Mouse (Mus musculus) megakaryocyte-erythroid progenitor cell, adult 5-6 weeks (primary cell): ENCODE measurements around the gene Agrp. TPM values are rescaled to one million over a fixed set of nuclear protein-coding genes. Genes with fewer than 3 reads are reported as not detected.
A peak's percentile ranks its signal among the peaks of the same experiment; 100 is the strongest.

ENCODE experiments used
- ATAC-seq: replicated peaks from 2 replicates; pipeline ENCODE4 v1.8.0; 2016; ENCODE audit warnings: mild to moderate bottlenecking, inconsistent platforms; ENCODE audit not compliant: severe bottlenecking, poor library complexity, low FRiP score, low TSS enrichment
- total RNA-seq, 2 experiments: library from RNA; stranded (forward) in 1 of 2; stranded (reverse) in 1 of 2; fragments of 200-1000, 215-1000 nt in 1 of 2; fragments of >200 nt in 1 of 2; fragmentation: Nextera tagmentation in 1 of 2; gene quantifications; 2 replicates each; pipeline ENCODE4 v1.2.3; 2014 to 2017

The Agrp gene
- total RNA-seq (2014; fragmentation: Nextera tagmentation) (not detected in 2 replicates), total RNA-seq (2017) (not detected in 2 replicates)

DNA sequence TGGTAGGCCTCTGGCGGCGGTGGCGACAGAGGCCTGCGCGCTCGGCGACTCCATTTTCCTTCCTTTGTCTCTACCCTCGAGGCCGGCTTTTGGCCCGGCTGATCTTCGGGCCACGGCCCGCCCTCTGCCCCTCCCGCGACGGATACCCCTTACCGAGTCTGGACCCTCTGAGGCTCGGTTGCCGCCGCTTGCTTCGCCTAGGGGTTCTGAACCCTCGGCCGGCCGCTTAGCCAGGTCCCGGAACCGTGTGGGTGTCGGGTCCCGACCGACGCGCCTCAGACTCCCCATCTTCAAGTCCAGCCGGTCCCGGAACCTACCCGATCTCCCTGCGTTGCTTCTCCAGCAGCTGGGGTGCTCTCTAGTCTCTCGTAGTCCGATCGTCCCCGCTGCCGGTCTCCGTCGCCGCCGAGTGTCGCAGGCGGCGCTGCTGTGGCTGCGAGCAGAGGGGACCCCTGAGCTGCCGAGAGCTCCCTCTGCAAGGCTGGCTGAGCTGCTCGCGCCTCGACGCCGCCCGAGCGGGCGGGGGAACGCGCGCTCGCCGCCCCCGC is at the start of gene Agrp:
Gene Agrp, minus strand, starts transcription at position 431 of the 548 bp plus-strand sequence.
- no peak; the same call in 1 of the 2 replicates for ATAC-seq

DNA sequence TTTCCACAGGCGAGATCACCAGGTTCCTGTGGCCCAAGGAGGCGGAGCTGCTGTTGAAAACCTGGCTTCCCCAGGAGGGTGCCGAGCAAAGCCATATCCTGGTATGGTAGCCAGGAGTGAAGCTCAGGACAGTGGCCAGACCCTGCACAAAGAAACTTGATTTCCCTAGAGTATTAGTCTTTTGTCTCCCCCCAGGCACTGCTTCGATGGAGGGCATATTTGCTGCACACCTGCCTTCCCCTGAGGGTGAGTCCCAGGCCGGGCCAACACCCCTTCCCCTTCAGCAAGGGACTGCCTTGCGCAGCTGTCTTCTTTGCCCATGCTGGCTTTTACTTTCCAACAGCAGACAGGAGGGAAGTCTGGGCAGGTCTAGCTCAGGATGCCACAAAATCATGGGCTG is 49.4 kb upstream of the Agrp start:
- 0 out of 2 replicates have a peak, but pooled peaks have one; percentile 4 for ATAC-seq

DNA sequence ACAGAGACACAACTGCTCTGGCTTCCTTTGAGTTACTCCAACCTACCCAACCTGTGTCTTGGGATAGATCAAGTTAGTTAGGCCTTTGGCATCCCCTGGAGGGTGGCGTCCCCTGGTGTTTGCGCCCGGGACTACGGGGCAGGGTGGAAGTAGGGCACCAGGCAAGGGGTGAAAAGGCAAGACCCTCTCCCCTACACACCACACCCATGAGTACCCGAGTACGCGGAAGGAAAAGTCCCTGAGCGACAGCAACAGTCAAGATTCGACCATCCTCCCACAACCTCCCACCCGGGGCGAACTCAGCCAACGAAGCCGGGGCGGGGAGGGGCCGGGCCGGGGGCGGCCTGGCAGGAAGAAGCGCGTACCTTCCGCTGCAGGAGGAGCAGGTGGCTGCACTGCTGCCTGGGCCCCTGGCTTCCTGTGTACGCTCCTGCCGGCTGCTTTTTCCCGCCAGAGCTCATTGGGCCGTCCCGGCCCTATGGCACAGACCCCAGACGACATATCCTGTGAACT is 48.7 kb upstream of the Agrp start, which contains the start of gene Carmil2:
Gene Carmil2, plus strand, starts transcription at position 479 of the 513 bp plus-strand sequence.
- peak; percentile 66; the same call in 1 of the 2 replicates for ATAC-seq

DNA sequence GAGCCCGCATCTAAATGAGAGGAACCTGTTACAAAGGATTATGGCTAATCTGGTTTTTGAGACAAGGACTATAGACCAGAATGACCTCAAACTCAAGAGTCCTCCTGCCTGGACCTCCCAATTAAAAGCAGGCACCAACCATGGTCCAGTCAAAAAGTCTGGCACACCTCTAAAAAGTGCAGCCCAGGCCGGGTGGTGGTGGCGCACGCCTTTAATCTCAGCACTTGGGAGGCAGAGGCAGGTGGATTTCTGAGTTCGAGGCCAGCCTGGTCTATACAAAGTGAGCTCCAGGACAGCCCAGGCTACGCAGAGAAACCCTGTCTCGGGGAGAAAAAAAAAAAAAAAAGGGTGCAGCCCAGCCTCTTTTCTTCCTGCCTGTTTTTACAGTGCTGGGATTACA is 48.1 kb upstream of the Agrp start:
- ATAC-seq, result no peak

DNA sequence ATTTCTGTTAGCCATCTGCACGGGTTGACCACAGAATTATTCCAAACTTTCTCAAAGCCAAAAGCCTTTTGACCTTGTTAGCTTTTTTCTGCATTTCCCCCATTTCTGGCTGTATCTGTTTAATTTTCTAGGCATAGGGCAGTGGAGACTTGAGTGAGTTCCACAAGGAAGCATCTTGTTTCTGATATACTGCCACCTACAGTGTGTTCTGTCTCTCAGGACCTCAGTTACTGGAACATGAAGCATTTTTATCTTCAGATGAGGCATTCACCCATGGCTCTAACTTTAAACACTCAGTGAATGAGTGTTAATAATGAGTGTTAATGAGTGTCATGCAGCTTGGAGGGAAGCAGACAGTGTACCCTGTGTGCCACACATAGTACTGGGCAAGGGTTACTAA is 40.7 kb upstream of the Agrp start:
- ATAC-seq, result no peak

DNA sequence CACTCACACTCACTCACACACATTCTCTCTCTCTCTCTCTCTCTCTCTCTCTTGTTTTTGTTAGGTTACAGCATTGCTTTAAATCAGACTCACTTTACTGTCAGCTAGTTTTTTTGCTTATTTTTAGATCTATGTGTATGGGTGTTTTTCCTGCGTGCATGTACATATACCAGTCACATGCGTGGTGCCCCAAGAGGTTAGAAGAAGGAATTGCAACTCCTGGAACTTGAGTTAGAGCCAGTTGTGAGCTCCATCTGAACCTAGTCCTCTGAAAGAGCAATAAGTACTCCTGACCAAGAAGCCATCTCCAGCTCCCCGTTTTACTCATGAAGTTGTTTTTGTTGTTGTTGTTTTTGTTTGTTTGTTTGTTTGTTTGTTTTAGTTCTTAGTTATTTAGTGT is 24.0 kb upstream of the Agrp start:
- peak; percentile 82 for ATAC-seq

DNA sequence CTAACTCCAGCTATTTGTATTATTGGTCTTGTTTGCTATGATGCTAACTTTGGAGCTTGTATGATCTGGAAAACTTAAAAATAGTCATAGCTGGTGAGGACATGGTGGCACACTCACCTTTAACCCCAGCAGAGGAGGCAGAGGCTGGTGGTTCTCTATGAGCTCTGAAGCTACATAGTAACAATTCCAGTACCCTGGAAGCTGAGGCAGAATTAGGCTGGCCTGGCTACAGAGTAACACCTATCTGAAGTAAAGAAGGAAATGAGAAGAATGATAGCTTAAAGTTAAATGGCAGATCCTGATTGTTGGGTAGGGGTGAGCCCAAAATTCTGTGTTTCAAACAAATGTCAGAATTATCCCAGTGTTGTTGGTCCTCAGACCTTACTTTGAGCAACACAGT is 20.4 kb upstream of the Agrp start:
- ATAC-seq, result no peak

DNA sequence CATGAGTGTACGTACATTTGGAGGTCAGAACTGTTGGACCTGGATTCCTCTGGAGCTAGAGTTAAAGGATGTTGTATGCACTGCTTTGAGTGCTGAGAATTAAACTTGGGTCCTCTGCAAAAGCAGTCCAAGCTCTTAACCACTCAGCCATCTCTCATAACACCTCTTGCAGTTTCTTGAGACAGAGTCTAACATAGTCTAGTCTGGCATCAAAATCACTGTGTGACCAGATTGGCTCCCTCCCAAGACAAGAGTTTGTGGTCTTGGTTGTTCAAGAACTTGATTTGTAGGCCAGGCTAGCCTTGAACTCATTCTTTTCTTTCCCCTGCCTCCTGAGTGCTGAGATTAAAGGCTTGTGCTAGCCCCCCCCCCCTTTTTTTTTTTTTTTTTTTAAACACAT is 11.7 kb upstream of the Agrp start:
- ATAC-seq, result no peak

DNA sequence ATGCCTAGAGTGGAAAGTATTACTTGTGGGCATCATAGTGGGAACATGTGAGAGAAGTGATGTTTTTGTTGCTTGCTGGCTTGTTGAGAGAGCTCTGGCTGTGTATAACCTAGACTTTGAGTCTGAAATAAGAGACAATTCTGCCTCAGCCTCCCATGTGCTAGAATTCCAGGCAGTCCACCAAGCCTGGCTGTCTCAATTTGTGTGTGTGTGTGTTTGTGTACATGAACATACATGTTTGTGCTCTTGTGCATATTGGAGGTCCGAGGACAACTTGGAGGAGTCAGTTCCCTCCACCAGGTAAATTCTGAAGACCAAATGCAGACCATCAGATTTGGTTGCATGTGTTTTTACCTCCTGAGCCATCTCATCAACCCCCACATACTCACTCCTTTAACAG is 8.0 kb upstream of the Agrp start:
- ATAC-seq, result no peak

DNA sequence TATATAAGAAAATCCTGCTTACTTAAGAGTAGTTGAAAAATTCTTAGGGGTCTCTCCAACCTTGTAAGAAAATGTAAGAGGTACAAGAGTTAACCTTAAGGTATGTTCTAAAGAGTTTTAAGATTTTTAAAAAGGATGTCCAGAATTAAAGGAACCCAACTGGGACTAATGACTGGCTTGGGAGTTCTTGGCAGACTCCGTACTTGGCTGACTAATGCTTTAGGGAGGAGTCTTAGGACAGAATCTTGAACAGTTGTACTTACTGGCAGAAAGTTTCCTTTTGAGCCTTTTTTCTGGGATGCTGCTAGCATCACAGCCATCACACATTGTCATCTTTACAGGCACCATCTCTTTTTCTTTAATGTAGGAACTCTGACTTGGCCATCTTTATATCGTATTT is 3.3 kb upstream of the Agrp start:
- ATAC-seq, result no peak

DNA sequence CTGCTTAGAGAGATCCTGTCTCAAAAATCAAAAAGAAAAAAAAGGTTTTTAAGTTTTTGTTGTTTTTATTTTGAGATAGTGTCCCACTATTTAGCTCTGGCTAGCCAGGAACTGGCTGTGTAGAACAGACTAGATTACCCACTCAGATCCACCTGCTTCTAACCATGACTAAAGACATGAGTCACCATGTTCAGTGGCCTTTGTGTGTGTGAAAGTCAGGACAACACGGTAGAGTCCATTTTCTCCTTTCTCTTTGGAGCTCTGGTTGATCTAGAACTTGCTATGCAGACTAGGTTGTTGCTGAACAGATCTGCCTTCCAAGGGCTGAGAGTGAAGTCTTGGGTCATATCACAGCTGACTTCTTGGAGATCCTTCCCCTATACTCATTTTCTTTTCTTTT is 2.6 kb upstream of the Agrp start:
- ATAC-seq, result no peak

DNA sequence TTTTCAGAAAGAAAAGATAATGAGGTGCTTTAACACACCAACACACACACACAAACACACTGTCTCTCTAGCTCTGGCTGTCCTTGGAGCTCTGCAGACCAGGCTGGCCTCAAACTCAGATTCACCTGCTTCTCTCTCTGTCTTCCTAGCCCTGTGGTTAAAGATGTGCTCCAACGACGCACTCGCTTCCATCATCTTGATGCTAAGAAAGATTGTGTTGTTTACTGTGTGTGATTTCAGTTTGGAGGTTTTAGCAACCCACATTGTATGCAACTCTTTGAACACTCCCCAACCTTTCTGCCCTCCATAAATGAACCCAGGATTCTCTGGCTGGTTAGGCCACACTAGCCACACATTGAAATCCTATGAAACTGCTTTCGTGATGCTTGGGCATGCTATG is 1.3 kb upstream of the Agrp start:
- no peak for ATAC-seq

DNA sequence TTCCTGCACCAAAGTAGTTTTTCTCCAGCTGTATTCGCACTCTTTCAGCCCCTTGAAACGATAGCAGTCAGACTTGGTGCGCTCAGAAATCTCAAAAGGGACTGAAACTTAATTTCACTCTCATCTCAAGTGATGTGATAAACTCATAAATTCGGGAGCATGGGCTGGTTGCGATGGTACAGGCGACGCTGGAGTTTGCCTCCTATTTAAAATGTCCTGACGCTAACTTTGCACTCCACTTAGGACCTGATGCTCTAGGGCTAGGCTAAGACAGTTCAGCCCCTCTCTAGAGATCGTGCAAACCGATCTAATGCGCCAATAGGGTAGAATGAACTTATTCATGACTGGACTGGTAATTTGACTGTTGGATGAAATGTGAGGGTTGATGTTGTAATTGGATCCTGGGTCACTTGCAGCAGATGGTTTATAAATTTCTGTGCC is 428 bp upstream of the Agrp start:
- ATAC-seq, result 0 out of 2 replicates have a peak, but pooled peaks have one; percentile 26

DNA sequence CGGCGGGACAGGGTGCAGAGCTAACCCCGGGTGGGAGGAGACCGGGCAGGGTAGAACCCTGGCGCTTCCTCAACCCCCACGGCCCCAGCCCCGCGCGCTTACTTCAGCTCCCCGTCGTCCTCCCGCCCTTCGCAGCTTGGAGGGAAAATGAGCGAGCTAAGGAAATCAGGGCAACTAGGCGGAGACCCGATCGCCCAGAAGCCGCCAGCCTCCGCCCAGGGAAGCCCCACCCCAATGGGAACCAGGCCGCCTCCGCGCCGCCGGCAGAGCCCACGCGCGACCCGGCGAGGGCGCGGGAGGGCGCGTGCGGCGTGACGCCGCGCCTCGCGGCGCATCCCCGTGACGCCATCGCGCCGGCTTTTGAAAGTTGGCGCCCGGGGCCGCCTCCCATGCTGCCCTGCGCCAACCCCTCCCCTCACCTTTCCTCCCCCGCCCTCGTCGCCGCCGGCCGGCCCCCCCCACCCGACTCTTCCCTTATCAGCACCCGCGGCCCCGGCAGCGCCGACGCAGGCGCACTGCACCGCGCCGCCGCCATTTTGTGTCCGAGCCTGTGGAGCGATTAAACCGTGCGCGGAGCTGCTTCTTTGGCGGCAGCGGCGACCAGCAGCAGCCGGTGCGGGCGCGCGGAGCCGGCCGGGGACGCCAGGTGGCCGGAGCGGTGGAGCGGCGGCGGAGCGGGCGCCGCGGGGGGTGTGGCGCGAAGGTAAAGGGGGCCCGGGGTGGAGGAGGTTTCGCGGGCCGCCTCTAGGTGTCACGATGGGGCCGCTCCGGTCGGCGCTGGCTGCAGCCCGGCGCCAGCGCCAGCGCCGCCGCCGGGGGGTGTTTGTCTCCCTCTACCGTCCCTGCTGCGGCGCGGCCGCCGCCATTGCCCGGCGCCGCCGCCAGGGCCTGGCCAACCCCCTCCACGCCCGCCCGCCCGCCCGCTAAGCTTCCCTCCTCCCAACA is 903 bp downstream of the Agrp start, which contains the start of gene Ctcf:
Gene Ctcf, plus strand, starts transcription at position 551 of the 945 bp plus-strand sequence.
- peak; percentile 53 for ATAC-seq

DNA sequence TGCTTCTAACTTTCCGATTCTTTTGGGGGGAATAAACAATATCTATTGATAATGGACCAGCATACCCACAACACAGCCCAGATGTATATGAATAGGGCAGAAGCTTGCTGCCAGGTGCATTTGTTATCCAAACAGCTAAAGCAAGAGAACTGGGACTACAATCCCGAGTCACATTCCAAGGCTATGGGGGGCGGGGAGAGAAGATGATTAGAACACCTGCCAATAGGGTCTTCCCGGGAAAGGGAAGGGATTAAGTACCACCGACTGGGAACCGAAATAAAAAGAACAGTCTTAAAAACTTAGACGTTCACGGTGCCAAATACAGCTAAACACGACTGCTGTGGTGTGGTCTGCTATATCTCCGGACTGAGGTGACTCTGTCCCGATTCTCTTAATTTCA is 1.7 kb downstream of the Agrp start:
- ATAC-seq, result no peak; the same call in 1 of the 2 replicates

DNA sequence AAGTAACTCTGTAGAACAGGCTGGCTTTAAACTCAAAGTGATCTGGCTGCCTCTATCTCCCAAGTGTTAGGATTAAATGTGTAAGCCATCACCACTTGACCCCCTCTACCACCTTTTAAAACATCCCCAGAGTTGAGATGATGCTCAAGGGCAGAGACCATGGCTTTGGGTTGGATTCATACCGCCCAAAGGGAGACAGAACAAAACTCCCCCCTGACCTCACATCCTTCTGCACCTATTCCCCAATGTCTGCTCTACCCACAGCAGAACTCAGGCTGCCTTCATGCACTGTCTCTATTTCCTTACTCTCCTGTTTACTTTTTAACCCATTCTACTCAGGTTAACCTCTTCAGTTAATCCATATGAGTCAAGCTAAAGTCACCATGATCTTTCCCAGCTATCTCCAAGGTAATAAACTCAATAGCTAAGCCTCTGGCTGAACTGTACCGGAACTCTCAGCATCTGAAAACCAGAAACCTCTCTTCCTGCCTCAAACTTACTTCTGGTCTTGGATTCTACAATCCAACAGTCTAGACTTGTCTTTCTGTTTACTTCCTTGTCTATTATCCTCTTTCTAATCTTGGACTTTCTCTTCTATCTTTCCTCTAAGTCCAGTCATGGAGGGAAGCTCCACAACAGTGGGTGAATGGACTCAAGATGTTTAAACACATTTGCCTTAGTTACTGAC is 2.3 kb downstream of the Agrp start:
- no peak for ATAC-seq

DNA sequence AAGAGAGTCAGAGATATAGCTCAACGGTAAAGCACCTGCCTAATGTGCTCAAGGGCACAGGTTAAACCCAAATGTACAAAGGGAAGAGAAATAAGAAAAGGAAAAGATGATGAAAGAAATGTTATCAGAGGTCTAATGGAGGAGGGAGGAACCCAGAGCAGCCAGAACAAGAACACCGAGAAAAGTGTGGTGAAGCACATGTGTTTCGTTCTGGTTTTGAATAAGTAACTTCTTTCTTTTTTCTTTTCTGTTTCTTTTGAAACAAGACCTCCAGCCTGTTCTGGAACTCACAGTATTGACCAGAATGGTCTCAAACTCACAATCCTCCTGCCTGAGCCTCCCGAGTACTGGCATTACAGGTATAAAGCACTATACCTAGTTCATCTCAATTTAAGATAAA is 7.9 kb downstream of the Agrp start:
- no peak for ATAC-seq

DNA sequence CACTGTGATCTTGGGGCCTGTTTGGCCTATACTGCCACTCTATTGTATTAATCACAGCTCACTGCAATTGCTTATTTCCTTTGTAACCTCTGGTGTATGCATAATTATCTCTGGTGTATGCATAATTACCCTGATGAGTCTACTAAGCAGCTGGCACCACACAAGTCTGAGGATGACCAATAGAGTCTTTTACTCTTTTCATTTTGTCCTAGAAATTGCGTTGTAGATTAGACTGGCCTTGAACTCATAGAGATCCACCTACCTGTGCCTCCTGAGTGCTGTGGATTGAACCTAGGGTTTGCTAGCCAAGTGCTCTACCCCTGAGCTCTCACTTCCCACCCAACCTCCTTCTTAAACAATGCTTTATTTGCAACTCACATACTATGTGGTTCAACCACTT is 11.1 kb downstream of the Agrp start:
- ATAC-seq, result no peak

DNA sequence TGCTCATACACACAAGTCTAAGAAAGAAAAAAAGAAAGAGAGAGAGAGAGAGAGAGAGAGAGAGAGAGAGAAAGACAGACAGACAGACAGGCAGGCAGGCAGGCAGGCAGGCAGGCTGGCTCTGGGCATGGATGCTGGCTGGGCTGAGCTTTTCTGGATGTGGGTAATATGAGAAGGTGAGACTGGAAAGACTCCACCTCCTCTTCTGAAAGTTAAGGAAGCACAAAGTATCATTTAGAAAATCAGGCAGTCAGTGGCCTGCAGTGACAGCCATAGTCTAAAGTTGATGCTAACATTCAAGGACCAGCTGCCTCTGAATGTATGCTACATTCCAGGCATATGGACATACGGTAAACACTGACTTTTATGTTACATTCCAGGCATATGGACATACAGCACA is 12.4 kb downstream of the Agrp start:
- no peak for ATAC-seq

DNA sequence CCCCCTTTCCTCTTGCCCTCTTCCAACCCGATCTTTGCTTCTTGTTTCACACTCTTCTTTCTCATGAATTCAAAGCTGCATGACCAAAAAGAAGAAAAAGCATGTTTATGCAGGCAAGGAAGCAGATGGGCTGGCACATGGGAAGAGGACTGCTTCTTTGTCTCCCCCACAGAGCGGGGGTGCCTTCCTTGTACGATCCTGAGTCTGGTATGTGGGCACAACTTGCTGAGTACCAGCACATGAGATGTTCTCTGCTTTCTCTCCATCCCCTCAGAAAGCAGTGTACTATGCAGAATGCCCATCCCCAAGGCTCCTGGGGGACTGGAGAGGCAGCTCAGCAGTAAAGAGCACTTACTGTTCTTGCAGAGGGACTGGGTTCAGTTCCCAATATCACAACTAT is 12.8 kb downstream of the Agrp start:
- no peak for ATAC-seq
